Mouse (Mus musculus) G1E (cell line): ENCODE data around the gene Cd276.

Experiments
- CTCF ChIP-seq: IDR thresholded peaks from 2 replicates; pipeline ENCODE4 v1.5.1; 2012; ENCODE audit warnings: low read depth, low read length, inconsistent platforms, mixed read lengths
- GATA1 ChIP-seq: IDR thresholded peaks from 2 replicates; pipeline ENCODE4 v1.6.1; 2012; ENCODE audit warnings: borderline replicate concordance, low read length, inconsistent platforms, mixed read lengths
- GATA2 ChIP-seq: IDR thresholded peaks from 2 replicates; pipeline ENCODE4 v1.6.1; 2012; ENCODE audit warnings: low read depth, low read length, inconsistent platforms, borderline replicate concordance
- POLR2AphosphoS5 ChIP-seq: IDR thresholded peaks from 2 replicates; pipeline ENCODE4 v1.6.1; 2012; ENCODE audit warnings: low read depth, low read length, inconsistent platforms; ENCODE audit not compliant: insufficient replicate concordance
- TAL1 ChIP-seq: conservative IDR thresholded peaks from 2 replicates; pipeline ENCODE4 v1.6.1; 2012; ENCODE audit warnings: low read depth, low read length, inconsistent platforms, mixed read lengths

DNA sequence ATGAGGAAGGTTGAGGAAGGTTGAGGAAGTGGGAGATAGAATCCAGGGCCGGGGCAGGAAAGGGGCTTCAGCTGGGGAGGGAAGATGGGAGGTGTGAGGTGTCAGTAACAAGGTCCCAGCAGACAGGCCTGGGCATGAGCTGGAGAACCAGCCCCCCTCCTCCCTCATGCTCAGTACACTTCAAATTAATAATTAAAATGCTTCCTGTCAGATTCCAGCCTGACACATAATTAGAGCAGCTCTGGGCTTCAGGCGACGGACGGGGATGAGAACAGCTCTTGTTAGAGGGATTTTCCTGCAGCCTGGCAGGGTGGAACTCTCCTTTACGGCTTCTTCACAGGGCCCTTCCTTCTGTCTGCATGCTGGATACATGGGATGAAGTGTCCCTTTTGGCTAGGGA lies 41.5 kb downstream of the Cd276 start:
- TF ChIP-seq CTCF (no peak), TAL1 (no peak), GATA1 (no peak), POLR2AphosphoS5 (no peak), GATA2 (no peak)
